Mouse (Mus musculus) thymus, adult 2 months (tissue): ENCODE data around the gene Dclk1. TPM values are rescaled to one million over a fixed set of nuclear protein-coding genes. Genes with fewer than 3 reads are reported as not detected.

Experiments
- DNase-seq: peaks from one replicate; pipeline ENCODE4 v3.0.0; 2021
- H3K27ac ChIP-seq: fragments of 200-500 bp; 2 replicates; pipeline ENCODE4 v1.5.1; 2012; ENCODE audit warnings: low read length, control low read depth; ENCODE audit not compliant: control insufficient read depth, insufficient read depth
- H3K27me3 ChIP-seq: fragments of 200-500 bp; 2 replicates; pipeline ENCODE4 v1.6.1; 2012; ENCODE audit warnings: mild to moderate bottlenecking, low read length, moderate library complexity, mixed read lengths; ENCODE audit not compliant: control insufficient read depth, insufficient read depth
- H3K36me3 ChIP-seq: fragments of 200-500 bp; 2 replicates; pipeline ENCODE4 v1.6.1; 2012; ENCODE audit warnings: mild to moderate bottlenecking, low read length, moderate library complexity; ENCODE audit not compliant: control insufficient read depth, insufficient read depth
- H3K4me1 ChIP-seq: fragments of 200-500 bp; replicated peaks from 2 replicates; pipeline ENCODE4 v1.6.1; 2012; ENCODE audit warnings: low read length; ENCODE audit not compliant: control insufficient read depth, insufficient read depth
- H3K4me3 ChIP-seq: fragments of 200-500 bp; 2 replicates; pipeline ENCODE4 v1.5.1; 2012; ENCODE audit warnings: mild to moderate bottlenecking, low read length, control low read depth, moderate library complexity; ENCODE audit not compliant: control insufficient read depth, insufficient read depth
- CTCF ChIP-seq: fragments of 200-500 bp; IDR thresholded peaks from 2 replicates; pipeline ENCODE4 v1.5.1; 2012; ENCODE audit warnings: mild to moderate bottlenecking, control low read depth, low read length, moderate library complexity, borderline replicate concordance; ENCODE audit not compliant: control insufficient read depth, poor library complexity, insufficient read depth; ENCODE audit errors: extremely low read depth
- POLR2A ChIP-seq: fragments of 200-500 bp; IDR thresholded peaks from 2 replicates; pipeline ENCODE4 v1.6.1; 2012; ENCODE audit warnings: mild to moderate bottlenecking, low read length, control low read depth, moderate library complexity; ENCODE audit not compliant: control insufficient read depth, poor library complexity, insufficient read depth; ENCODE audit errors: extremely low read depth
- WGBS: fragments of 180-500 bp; shearing (Covaris S2); methylation state at CpG from one replicate; pipeline ENCODE4 v1.1.7; 2018; 5-methylcytosine and 5-hydroxymethylcytosine counted together
- polyA plus RNA-seq: library from polyadenylated mRNA; depleted of rRNA; stranded (reverse); fragments of >200 nt; gene quantifications from 2 replicates; pipeline ENCODE4 v1.2.3, GENCODE M21; 2012

The Dclk1 gene
- polyA plus RNA-seq, 1 experiment = 1.6 TPM

GRCm38 (mm10) chr3:55515966-55516365 is 273.8 kb downstream of the Dclk1 start:
- 0 out of 2 replicates have a peak, but pooled peaks cover 2% of the 10 kb centered on the region for H3K4me1 ChIP-seq
- DNase-seq = no peak
- H3K27ac ChIP-seq = no peak overlapping the region
- H3K27me3 ChIP-seq = no peaks in the 10 kb centered on the region
- H3K36me3 ChIP-seq = no peaks in the 10 kb centered on the region
- 94% methylated on average over 5 of the region's 5 CpGs for WGBS
- no peak overlapping the region for H3K4me3 ChIP-seq
- TF ChIP-seq CTCF = no peak
- no peak for TF ChIP-seq POLR2A

GRCm38 (mm10) chr3:55517454-55518014 is 275.4 kb downstream of the Dclk1 start:
- WGBS = 6% methylated on average over 17 of the region's 17 CpGs
- Histone ChIP-seq H3K36me3 (no peaks in the 10 kb centered on the region), H3K27ac (no peak overlapping the region), H3K4me3 (no peak overlapping the region), H3K4me1 (0 out of 2 replicates have a peak, but pooled peaks cover 2% of the 10 kb centered on the region), H3K27me3 (no peaks in the 10 kb centered on the region)
- no peak for DNase-seq
- TF ChIP-seq CTCF (no peak), POLR2A (no peak)

- TF ChIP-seq CTCF (no peak), POLR2A (no peak)
- Histone ChIP-seq H3K4me3 (no peak overlapping the region), H3K27me3 (no peaks in the 10 kb centered on the region), H3K4me1 (0 out of 2 replicates have a peak, but pooled peaks cover 2% of the 10 kb centered on the region), H3K36me3 (no peaks in the 10 kb centered on the region), H3K27ac (no peak overlapping the region)
- 37% methylated on average over 12 of the region's 12 CpGs for WGBS
- peak; percentile 47 for DNase-seq
These were observed 278.3 kb downstream of the Dclk1 start for GRCm38 (mm10) chr3:55520240-55521180.

- H3K4me1 ChIP-seq = 0 out of 2 replicates have a peak, but pooled peaks cover 2% of the 10 kb centered on the region
- no peak for DNase-seq
- no peak overlapping the region for H3K27ac ChIP-seq
- H3K27me3 ChIP-seq = no peaks in the 10 kb centered on the region
- H3K36me3 ChIP-seq = no peaks in the 10 kb centered on the region
- TF ChIP-seq POLR2A = no peak
- TF ChIP-seq CTCF = no peak
- no peak overlapping the region for H3K4me3 ChIP-seq
- WGBS = 90% methylated on average over 8 of the region's 8 CpGs
These were observed 279.6 kb downstream of the Dclk1 start for GRCm38 (mm10) chr3:55521776-55522175.

GRCm38 (mm10) chr3:55523224-55523623 is 281.1 kb downstream of the Dclk1 start:
- WGBS = 94% methylated on average over 7 of the region's 7 CpGs
- H3K27ac ChIP-seq = no peak overlapping the region
- no peak for DNase-seq

GRCm38 (mm10) chr3:55523735-55524477 is 281.7 kb downstream of the Dclk1 start:
- TF ChIP-seq POLR2A (no peak), CTCF (no peak)
- Histone ChIP-seq H3K27me3 (no peaks in the 10 kb centered on the region), H3K4me3 (no peak overlapping the region), H3K36me3 (no peaks in the 10 kb centered on the region), H3K27ac (no peak overlapping the region), H3K4me1 (no peaks in the 10 kb centered on the region)
- no peak for DNase-seq
- WGBS = 89% methylated on average over 16 of the region's 16 CpGs

More at GRCm38 (mm10) chr3:55523224-55523623, 281.1 kb downstream of the Dclk1 start:
- TF ChIP-seq POLR2A = no peak
- no peaks in the 10 kb centered on the region for H3K4me1 ChIP-seq
- no peaks in the 10 kb centered on the region for H3K36me3 ChIP-seq
- no peak overlapping the region for H3K4me3 ChIP-seq
- H3K27me3 ChIP-seq = no peaks in the 10 kb centered on the region
